Mouse (Mus musculus): ENCODE measurements around the gene Trip6. TPM values are rescaled to one million over a fixed set of nuclear protein-coding genes. Genes with fewer than 3 reads are reported as not detected.

The Trip6 gene
- 4.7 and 6.4 TPM in 2 replicates for total RNA-seq (2023)

GRCm38 (mm10) chr5:137314193-137315083 lies at the start of gene Trip6:
Gene Trip6, minus strand, starts transcription at chr5:137314404.

GRCm38 (mm10) chr5:137349384-137350204 lies 35.4 kb upstream of the Trip6 start, which contains the start of gene Ephb4:
Gene Ephb4, plus strand, starts transcription at chr5:137350109.

GRCm38 (mm10) chr5:137333512-137334174 lies 19.4 kb upstream of the Trip6 start, which contains the start of gene Slc12a9:
Gene Slc12a9, minus strand, starts transcription at chr5:137333597.

GRCm38 (mm10) chr5:137307071-137307912 lies 6.9 kb downstream of the Trip6 start, which contains the start of gene Srrt:
Gene Srrt, minus strand, starts transcription at chr5:137307674.

GRCm38 (mm10) chr5:137293839-137294743 lies 20.1 kb downstream of the Trip6 start, which contains the start of gene Ufsp1:
Gene Ufsp1, plus strand, starts transcription at chr5:137294629.

GRCm38 (mm10) chr5:137287032-137287952 lies 26.9 kb downstream of the Trip6 start, which contains the start of gene Ache:
Gene Ache, plus strand, starts transcription at chr5:137287519.

Other genes starting within 250 kb of the Trip6 start
- gene Serpine1, start 242.1 kb downstream of the Trip6 start, total RNA-seq (2023) = not detected in 2 replicates
- gene Trim56, start 198.2 kb downstream of the Trip6 start, total RNA-seq (2023) = 38.6 and 42.1 TPM in 2 replicates
- gene Muc3, start 165.1 kb downstream of the Trip6 start, total RNA-seq (2023) = not detected in 2 replicates
- 1.7 and 4.4 TPM in 2 replicates for gene Muc3a, start 102.0 kb downstream of the Trip6 start, total RNA-seq (2023)
- 1.6 and 1.7 TPM in 2 replicates for gene Ache, start 26.9 kb downstream of the Trip6 start, total RNA-seq (2023)
- gene Ufsp1, start 19.8 kb downstream of the Trip6 start, total RNA-seq (2023) = 1.2 and 2.1 TPM in 2 replicates
- gene Srrt, start 6.7 kb downstream of the Trip6 start, total RNA-seq (2023) = 182 and 213 TPM in 2 replicates
- gene Slc12a9, start 19.2 kb upstream of the Trip6 start, total RNA-seq (2023) = 28.8 and 38.1 TPM in 2 replicates
- gene Ephb4, start 35.7 kb upstream of the Trip6 start, total RNA-seq (2023) = not detected in 2 replicates
- gene Zan, start 162.7 kb upstream of the Trip6 start, total RNA-seq (2023) = 0.06 TPM in 1 of 2 replicates, not detected in the other
- gene Pop7, start 188.1 kb upstream of the Trip6 start, total RNA-seq (2023) = 13.0 and 17.8 TPM in 2 replicates
- 46.2 and 60.4 TPM in 2 replicates for gene Gigyf1, start 204.1 kb upstream of the Trip6 start, total RNA-seq (2023)
- not detected in 2 replicates for gene Epo, start 218.8 kb upstream of the Trip6 start, total RNA-seq (2023)
- gene Gnb2, start 219.1 kb upstream of the Trip6 start, total RNA-seq (2023) = 956 and 1,045 TPM in 2 replicates
- gene Actl6b, start 239.1 kb upstream of the Trip6 start, total RNA-seq (2023) = not detected in 2 replicates

Measured in neutrophil, adult 65 days (primary cell).